Mouse (Mus musculus) E14TG2a.4 (cell line): ENCODE measurements around the gene Zhx3.

Source experiments
- CTCF ChIP-seq: conservative IDR thresholded peaks from 2 replicates; pipeline ENCODE4 v1.5.1; 2014; ENCODE audit warnings: low read length
- NANOG ChIP-seq: IDR thresholded peaks from 2 replicates; pipeline ENCODE4 v1.6.1; 2014; ENCODE audit warnings: borderline replicate concordance, low read length, mixed read lengths
- POU5F1 ChIP-seq: IDR thresholded peaks from 2 replicates; pipeline ENCODE4 v1.6.1; 2014; ENCODE audit warnings: low read length, borderline replicate concordance

DNA sequence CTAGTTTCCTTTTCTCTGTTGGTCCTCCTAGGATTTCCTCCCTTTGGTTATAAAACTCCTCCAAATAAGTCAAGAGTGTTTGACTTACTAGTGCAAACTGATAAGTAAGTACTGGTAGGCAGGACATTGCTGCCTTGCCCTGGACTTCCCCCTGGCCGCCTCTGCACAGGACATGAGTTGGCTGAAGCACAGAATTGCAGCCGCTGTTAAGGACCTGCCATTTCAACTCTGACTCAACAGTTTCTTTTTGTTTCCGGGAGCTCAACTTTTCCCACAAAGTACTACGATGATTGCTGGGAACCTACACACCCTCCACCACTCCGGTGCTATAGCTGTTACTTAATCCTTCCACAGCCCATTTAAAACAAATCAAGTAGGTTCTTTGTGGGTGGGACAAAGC, 172.5 kb downstream of the Zhx3 start:
- TF ChIP-seq CTCF: no peak
- no peak for TF ChIP-seq POU5F1
- TF ChIP-seq NANOG: no peak
